Mouse (Mus musculus) urinary bladder, postnatal 25 days (tissue): ENCODE measurements at regions not wholly inside any gene's neighbourhood (a gene's known extent, or its start where the extent isn't known, plus 50 kb on each side); places are given as distances from the start of the nearest gene placed in this dataset.

ENCODE experiments used
- DNase-seq: peaks from one replicate; pipeline ENCODE4 v3.0.0; 2022; ENCODE audit warnings: low spot score

GRCm38 (mm10) chr10:118765544-118766441 lies 104.2 kb downstream of the Dyrk2 start:
- no peak for DNase-seq

GRCm38 (mm10) chr10:118766826-118767225 lies 103.2 kb downstream of the Dyrk2 start:
- DNase-seq = no peak

GRCm38 (mm10) chr10:118769751-118770150 lies 100.3 kb downstream of the Dyrk2 start:
- DNase-seq = no peak

DNA sequence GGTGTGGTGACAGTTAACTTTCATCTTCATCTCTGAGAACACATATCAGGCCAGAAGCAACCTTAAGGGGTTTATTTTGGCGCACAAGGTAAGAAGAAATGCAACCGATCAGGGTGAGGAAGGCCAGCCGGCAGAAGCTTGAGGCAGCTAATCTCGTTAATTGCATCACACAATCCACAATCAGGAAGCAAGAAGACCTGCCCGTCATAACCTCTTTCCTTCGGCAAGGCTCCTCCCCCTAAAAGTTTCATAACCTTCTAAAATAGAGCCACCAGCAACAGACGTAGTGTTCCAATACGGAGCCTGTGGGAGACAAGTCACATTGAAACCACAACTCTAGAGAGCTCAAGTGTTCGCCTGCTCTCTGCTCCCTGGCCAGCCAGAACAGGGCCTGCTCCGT lies 91.4 kb downstream of the Dyrk2 start:
- no peak for DNase-seq

DNA sequence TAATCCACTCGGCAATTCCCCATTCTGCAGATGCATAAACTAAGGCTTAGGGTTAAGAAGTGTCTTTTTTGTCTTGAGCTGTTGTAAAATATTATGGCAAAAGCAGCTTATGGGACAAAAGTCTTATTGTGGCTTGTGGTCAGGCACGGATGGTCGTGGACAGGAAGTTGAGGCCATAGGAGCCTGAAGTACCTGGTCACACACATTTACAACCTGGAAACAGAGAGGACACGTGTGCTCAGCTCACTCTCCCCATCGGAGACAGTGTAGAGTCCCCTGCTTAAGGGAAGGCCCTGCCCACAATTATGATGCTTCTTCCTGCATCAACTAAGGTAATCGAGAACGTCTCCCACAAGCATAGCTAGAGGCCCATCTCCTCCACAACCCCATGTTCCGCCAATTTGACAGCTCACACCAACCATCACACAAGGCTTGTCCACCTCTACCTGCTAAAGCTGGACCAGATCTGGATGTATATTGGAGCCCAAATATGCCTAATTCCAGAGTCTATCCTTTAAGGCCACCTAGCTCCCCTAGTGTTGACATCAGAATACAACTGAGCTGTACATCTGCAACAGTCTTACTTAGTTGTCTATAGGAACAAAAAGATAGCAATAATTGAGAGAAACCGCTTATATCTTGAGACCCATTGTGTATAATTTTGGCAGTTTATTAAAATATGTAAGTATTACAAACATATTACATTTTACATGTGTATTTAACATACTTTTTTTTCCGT lies 89.0 kb downstream of the Dyrk2 start:
- no peak for DNase-seq

DNA sequence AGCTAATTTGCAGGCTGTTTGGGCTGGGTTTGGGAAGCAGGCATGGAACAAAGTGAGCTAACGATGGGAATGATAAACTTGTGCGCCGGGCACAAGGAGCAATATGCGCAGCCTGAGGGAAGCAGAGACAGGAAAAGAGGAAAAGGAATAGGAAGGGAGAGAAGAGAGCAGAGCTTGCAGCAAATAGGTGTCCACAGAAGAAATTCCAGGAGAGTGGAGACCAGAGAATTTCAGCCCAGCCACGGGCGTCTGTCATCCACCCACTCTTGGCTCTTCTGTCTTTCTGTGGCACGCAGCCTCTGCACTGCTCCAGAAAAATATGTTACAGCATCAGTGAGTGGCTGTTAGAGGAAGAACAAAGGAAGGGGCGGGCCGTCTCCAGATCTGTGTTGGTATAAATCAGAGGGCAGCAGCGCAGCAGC lies 88.2 kb downstream of the Dyrk2 start:
- no peak for DNase-seq

DNA sequence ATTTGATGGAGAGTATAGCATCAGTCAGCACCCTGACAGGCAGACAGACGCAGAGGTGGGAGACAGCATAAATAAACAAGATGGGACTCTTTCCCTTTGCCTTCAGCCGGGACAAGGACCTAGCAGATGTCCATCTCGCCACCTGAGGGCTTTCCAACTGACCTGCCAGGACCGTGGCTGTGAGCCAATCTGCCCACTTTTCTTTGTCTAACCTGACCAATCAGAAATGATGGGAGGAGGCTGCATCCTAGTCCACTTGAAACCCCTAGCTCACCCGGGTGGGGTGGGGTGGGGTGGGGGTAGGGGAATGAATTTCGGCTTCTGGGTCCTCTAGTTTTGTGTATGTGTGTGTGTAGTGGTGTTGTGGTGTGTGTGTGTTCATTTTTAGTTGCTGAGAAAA lies 87.4 kb downstream of the Dyrk2 start:
- DNase-seq = no peak

GRCm38 (mm10) chr10:118787280-118787690 lies 82.7 kb downstream of the Dyrk2 start:
- no peak for DNase-seq

DNA sequence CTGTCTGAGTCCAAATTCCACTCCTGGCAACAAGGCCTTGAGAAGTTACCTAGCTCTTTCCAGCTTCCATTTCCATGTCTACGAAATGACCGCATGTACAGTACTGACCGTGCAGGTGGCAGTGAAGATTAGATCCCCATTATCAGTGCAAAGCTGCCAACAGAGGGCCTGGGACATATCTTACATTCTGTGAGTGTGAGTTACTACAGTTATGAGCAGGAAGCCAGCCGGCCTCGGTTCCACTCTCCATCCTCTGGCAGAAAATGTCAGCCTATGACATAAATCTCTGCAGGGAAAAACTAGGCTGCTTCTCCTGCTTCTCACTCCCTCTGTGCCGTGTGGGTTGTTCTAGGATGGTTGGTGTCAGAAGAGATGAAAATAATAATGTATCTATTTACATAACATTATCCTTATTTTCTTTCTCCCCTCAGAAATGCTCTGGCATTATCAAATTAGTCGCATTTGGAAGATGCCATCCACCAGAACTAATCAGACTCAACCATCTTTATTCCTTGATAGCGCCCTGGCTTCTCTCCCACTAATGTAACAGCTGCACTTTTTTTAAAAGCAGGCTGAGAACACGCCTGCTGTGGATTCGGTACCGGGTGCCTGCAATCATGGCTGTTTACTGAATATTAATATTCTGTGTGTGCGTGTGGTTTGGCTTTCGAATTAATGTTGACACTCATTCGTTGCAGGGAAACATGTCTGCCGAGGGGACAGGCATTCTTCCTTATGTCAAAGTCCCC lies 77.5 kb downstream of the Dyrk2 start:
- DNase-seq = no peak

GRCm38 (mm10) chr10:118793794-118794193 lies 76.2 kb downstream of the Dyrk2 start:
- DNase-seq = no peak

DNA sequence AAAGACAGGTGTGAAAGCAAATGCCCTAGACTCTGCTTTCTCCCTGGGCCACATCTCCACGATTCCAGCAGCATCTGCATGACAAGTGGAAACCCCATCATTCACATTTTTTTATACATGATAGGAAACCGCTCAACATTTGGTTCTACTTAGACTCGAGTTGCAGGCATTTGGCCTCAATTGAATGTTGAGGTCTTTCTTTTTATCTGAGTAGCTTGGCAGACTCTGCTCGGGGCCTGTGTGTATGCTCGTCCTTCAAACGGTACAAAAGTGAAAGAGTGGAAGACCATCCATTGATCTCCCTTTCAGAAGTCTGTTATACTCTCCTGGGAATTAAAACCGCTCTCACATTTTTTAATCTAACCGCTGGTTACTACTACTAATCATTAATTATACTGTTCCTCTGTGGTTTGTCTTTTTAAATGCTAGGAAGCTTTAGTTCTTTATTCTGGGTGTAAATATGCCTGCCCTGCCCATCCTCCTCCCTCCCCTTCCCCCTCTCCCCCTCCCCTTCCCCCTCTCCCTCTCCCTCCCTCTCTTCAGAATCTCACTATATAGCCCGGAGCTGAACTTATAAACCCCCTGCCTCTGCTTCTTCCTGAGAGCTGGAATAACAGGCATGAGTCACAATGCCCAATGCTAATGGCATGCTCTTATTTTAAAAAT lies 75.5 kb downstream of the Dyrk2 start:
- no peak for DNase-seq

DNA sequence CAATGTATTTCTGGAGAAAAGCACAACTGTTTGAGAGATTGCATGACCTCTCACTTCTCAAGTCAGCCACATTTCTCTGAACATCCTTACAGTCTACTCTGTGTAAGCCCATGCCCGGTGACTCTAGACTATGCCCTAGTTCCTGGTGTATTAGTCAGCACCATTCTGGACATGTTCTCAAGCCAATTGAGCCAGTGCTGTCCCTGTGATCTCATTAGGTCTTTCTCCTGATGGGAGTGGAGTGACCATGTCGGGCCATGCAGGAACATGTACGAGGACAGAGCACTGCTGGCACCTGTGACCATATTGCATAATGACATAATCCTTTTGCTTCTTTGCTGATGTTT lies 75.0 kb downstream of the Dyrk2 start:
- DNase-seq = no peak

DNA sequence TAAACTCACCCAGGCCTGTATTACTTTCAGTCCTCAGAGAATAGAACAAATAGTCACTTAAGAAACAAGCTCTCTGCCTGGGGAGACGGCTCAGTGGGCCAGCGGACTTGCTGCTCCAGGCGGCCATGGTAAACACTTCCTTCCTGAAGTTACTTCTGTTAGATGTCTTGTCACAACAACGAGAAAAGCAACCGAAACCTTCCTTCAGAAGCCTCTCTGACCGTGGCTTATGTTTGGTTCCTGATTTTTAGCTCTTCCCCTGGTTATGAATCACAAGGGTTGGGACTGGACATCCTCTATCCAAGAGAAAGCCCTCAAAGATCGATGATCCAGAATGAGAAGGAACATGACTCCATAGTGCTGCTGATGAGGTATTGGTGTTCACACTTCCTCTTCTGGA lies 73.5 kb downstream of the Dyrk2 start:
- no peak for DNase-seq

DNA sequence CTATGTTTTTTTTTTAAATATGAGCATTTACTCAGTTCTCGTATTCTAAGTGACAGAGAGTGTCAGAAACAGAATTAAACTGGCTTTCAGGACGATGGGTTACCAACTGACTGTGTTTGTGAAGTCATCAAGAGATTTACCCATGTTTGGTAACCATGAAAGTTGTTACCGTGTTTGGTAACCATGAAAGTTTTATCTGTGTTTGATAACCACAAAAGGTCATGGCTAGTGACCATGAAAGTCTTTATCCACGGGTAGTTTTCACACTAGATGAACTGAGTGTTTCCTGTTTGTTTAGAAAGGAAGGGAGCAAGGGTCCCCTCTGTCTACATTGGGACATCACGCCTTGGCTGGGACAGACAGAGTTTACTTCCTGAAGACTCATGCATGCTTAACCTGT lies 72.8 kb downstream of the Dyrk2 start:
- DNase-seq = no peak

GRCm38 (mm10) chr10:118799767-118800166 lies 70.2 kb downstream of the Dyrk2 start:
- no peak for DNase-seq

- no peak for DNase-seq
Observed at GRCm38 (mm10) chr10:118803922-118804557, 66.0 kb downstream of the Dyrk2 start.

DNA sequence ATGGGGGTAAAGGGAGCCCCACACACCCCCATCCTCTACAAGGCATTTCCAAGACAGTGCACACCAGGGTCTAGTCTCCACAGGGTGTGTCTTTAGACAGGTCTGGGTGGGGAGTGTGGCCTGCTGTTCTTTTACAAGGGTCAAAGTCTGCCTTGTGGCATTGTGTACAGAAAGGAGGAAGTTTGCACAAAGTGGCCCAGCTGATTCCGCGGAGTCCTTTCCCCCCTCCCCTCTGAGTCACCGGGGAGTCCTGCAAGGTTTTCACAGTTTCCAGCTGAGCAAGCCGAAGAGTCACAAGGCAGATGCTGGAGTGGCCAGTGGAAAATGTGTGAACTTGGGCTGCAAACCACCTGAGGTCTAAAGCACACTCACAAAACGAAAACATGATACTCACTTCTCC lies 65.4 kb downstream of the Dyrk2 start:
- peak; percentile 38 for DNase-seq
